Mouse (Mus musculus): ENCODE data around the gene Rtn4ip1.
"Not testable (repeated sequence)": the region's sequence is repeated elsewhere in the genome, so short reads cannot be mapped to it uniquely, and the experiment has no call there.

Gene Rtn4ip1

DNA sequence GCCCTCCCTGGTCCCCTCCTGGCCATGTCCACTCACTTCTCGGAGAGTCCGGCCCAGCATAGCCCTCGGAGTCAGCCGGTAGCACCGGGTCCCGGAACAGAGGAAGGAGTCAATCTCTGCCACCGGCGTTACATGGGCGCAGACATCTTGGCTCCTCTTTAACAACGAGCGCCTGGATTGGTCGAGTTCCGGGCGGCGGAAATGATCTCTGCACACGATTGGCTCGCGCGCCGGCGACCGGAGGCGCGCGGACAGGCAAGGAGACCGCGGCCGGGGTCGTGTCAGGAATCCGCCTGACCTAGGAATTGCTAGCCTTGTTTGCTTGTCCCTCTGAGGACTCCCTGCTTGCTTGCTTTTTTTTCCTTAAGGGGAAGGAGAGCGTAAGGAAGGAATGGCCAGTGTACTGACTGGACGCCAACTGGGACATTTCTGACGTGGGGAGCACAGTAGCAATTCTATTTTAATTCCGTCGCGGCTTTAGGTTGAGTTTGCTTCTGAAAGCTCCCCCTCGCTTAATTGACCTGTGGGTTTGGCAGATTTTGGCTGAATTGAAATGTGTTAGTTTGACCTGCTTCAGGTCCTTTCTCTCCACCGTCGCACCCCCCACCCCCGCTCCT is at the start of gene Rtn4ip1, which contains the start of gene Qrsl1:
Gene Rtn4ip1 (plus strand): TSS at position 230 of the 617 bp plus-strand sequence.
Gene Qrsl1 (minus strand): TSS at position 168 of the 617 bp plus-strand sequence.
- DNase-seq, result peak; percentile 93

DNA sequence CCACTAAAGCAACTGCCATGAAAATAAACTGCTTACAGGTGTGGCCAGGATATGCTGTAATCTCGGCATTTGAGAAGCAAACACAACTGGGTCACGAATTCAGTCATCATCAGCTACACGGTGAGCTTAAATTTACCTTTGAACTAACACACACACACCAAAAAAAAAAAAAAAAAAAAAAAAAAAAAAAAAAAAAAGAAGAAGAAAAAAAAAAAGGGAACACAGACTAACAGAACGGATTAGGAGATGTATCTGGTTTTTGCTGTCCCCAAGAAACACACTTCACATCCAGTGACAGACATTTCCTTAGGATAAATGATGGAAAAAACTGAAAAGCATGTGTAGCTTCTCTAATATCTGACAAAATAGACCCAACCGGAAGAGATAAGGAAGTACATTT is 49.7 kb upstream of the Rtn4ip1 start:
- DNase-seq, result no peak

DNA sequence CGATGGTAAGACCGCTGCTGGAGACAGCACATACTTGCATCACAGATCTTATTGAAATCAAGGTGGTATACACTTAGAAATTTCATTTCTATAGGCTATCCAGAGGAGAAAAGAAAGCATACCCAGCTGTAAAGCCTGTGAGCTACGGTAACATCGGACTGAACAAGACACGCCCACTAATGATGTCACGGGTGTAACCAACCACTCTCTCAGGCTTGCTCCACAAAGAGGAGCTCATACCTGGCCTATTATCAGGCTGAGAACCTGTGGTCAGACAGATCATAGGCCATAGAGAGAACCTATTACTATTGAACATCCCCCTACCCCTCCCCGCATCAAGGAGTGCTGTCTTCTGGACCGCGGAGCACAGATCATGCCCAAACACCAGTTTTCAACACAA is 45.7 kb upstream of the Rtn4ip1 start:
- DNase-seq, result no peak

DNA sequence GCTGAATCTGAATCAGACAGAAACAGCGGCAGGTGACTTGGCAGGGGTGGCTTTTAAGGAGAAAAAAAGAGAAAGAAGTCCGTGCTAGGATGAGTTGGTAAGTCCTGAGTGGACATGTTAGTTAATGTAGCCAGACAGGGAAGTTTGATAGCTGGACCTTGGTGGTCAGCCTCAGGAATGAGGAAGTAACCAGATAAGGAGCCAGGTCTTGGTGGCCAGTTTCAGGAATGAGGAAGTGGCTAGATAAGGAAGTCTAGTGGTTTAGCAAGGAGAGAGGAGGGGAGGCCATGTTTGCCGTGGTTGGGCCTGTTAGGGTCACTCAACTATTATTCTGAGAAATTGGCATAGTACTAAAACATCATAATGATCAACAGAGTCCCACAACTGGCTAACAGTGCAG is 45.3 kb upstream of the Rtn4ip1 start:
- DNase-seq, result no peak

DNA sequence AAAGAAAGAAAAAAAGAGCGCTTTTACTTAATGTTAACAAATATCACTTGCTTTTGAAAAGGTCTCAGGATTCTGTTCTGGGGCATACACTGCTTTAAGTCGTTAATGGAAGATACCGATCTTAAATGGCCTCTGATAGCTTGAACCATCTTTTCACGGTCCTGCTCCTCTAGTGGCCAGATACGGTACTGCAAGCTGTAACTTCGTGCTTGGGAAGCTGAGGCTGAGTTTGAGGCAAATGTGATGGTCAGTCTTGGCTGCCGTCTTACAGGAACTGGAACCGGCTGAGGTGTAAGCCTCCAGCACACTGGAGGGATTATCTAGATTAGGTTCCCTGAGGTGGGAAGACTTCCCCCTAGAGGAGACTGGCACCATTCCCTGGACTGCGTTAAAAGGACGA is 30.9 kb upstream of the Rtn4ip1 start:
- no peak for DNase-seq

DNA sequence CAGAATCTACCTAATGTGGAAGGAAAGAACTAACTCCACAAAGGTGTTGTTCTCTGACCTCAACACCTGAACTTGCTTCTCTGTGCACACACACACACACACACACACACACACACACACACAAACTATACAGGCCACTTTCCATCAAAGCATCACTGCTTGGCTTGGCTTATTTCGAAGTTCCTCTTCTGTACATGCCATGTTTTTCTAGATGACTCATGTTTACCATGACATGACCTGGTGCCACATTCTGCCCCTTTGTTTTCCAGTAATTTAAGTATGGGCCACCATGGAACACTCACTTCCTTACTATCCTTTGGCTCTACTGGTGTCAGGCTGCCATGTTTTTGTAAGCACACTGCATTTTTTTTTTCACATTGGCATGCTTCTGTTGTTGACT is 30.1 kb upstream of the Rtn4ip1 start:
- DNase-seq, result no peak

DNA sequence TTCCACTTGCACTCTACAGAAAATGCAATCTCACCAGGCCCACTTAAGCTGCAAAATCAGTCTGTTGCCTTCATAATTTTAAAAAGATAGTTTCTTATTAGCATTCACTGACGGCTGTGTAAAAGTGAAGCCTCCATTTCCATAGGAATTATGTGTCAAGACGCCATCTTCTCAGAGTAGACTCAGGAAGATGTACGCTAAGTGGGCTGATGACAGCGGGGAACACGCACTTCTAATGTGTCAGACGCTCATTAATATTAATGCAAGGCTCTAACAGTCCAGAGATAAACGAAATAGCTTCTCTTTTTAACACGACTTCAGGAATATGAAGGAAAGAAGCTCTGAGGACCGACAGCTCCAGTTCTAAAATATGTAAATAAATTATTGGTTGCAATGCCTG is 13.9 kb upstream of the Rtn4ip1 start:
- no peak for DNase-seq

DNA sequence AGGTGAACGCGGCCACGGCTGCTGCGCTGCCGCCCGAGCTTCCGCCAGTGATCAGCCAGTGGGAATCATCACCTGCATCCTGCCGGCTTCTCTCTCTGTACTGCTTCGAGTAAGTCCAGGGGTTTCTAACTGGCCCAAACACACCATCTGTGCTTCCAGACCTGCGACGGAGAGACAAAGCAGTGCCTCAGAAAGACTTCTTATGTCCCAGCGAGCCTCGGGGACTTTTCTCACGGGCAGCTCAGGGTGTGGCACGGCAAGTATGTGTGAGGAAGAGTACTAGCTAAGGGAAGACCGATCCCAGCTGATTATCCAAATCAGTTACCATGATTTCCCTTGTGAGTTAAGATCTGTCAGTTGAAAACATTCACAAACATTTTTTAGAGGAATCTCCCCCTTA is 12.6 kb upstream of the Rtn4ip1 start:
- no peak for DNase-seq

DNA sequence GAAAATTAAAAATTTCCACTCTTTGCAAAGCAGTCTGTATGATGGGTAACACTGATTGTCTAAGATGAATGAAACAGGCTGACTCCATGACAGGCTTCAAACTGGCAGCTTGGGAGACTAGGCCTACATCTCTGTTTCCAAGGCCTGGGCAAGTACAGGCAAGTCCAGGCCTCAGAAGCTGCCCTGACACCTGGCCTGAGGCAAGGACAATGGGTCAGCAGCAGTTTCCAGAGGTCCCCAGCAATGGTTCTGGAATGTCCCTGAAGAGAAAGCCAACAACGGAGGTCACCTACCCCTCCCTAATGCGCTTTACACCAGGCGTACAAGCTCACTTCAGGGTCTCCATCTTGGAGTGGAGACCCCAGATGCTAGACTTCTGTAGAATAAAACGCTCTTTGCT is 8.6 kb upstream of the Rtn4ip1 start:
- DNase-seq, result no peak

DNA sequence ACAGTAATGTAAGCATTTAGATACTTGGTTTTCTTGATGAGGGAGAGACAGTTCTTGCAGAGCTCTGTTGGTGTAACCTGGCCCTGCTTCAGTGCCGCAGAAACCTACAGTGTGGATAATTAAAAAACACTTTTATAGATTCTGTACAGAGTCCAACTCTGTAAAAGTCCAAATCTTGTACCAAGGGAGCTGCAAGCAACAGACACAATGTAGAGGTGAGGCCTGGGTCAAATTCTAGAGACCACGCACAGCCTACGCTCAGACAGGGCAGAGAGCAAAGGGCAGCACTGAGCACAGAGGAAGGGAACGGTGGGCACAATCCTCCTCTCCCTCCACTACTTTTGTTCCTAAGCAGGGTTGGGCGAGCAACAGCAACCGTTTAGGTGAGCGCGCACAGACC is 5.5 kb upstream of the Rtn4ip1 start:
- DNase-seq, result no peak

DNA sequence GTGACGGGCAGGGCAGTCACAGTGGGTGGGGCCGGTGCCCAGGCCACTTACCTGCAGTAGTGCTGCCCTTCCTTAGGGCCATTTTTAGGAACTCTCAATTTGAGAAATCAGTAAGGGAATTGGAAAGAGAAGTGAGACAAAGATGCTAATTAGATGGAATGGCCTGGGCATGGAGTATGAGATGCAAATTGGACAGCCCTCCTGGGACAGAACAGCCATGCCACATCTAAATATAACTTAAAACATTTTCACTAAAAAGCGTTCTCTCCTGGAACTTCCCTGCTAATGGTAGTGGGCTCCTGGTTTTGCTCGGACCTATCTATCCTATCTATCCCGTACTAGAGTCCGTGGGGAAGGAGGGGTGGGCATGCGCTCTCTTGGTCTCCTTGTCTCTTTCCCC is 3.3 kb upstream of the Rtn4ip1 start:
- no peak for DNase-seq

DNA sequence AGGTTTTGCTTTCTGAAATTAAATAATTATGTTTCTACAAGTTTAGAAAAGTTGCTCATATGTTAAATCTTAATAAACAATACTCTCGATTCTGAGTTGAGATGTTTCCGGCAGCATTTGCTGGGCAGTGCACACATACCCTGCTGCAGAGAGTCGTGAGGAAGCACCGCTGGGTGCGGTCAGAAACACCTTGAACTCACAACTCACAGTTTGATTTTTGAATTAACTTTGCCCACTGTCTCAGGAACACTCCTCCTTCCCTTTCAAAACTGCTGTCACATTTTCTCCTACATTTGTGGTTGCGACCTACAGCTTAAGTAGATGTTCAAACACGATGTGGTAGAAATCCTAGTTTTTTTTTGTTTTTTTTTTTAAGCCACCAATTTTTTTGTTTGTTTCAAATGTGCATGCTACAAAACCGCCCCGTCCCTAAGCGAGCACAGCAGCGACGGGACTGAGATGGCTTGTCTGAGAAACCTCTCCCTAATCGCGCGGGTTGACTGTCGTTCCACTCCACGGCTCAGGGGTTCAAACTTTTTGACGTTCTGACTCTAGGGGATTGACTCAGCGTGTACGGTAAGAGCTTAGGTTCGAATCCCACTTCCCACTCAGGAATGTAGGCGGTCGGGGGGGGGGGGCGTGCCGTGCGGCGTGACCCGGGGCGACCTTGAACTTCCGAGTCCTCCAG is 580 bp upstream of the Rtn4ip1 start:
- peak; percentile 8 for DNase-seq

DNA sequence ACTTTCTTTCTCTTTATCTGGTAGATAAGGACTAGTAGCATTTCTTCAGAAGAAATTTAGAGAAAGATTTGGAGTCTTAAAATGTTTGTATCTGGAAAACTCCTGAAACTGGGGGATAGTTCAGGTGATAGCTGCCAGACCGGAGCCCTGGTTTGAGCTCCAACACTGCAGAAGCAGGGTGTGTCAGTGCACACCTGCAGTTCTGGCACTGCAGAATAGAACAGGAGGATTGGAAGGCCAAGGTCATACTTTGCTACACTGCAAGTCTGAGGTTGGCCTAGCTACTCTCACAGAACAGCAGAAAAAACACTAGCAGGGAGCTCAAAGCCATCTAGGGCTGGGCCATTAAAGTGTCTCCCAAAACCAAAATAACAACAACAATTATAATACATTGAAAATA is 3.0 kb downstream of the Rtn4ip1 start:
- DNase-seq, result no peak

DNA sequence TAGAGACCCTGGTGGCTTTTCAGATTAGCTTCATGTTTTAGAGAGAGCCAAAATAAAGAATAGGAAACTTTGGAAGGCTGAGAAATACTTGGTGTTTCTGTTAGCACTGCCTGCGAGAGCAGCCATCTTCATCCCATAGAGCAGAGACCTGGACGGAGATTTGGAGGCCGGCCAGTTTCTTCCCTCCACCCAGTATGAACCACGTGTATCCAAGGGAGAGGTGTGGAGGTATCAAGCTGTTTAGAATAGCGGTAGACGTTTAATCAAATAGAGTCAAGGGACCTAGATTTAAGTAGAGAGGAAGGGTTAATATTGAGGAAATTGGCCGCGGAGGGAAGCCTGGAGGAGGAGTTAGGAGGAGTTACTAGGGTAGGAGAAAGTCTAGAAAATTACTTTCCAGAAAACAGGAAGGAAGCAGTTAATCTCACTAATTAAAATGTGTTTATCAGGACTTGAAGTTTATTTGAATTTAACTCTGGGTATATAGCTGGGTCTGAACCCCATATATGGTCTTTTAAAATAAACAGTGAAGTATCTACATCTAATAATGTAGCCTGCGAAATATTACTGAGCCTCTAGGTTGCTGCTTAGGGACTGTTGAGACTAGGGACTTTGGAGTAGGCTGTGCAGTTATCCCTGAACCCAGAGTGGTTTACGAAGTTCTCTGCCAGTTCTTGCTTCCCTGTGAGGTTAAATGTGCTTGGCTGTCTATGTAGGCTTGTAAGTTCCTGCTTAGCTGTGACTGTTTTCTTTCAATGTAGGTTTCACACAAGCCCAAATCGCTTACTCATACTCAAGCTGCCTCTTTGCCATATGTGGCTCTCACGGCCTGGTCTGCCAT is 8.6 kb downstream of the Rtn4ip1 start:
- no peak for DNase-seq

DNA sequence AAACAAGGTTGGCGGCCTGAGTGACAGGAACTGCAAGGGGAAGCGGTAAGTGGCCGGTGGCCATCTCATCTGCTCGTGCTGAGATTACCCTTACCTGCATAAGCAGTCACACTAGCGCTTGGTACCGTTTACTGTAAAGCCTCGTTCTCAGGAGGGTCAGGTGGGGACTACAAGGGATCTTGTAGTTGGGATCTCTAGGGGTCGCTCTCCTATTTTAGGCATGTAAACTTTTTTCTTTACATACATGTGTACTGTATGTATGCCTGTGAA is 9.2 kb downstream of the Rtn4ip1 start:
- DNase-seq, result no peak

DNA sequence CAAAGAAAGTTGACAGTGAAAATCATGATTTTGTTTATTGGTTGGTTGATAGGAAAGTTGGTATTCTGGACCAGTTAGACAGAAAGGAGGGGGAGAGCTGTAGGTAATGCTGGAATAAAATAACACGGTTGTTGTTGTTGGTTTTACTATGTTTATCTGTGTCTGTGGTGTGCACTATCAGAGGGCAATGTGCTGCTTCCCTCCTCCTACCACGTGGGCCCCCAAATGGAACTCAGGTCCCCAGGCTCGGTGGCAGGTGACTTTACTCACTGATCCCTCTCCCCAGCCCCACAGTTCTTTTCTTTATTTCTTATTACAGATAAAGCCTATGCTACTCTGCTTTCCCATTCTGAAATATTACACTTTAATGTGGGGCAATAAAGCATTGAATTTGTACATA is 10.6 kb downstream of the Rtn4ip1 start:
- DNase-seq, result no peak

DNA sequence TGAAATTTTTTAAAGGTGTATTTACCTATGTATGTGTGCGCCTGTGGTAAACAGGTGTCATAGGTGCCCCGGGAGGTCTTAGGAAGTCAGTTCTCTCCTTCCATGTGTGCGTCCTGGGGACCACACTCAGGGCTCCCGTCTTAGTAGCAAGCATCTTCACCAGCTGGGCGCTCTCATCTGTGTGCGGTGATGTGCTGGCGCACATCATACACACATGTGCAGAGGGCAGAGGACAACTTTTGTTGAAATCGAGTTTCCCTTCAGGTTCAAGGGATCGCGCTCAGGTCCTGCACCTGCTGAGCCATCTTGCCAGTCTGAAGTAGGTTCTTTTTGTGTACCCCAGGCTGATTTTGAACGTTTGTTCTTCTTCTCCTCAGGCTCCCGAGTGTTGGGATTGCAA is 14.6 kb downstream of the Rtn4ip1 start:
- DNase-seq, result no peak

DNA sequence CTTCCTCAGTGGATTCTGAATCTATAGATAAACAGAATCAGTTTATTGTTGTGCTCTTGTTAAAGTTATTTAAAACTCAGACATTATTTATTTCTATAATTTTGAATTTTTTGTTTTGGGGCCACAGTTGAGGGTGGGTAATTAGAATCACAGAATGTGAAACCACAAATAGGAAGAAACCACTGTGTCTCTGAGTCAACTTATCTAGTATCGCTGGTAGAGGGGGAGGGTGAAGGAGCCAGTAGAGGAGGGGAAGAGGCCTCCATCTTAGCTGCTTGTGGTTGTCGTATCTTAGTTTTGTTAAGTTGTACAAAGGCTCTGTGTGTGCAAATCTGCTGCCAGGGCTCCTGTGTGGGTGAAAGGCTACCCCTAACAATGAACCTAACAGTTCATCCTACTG is 15.1 kb downstream of the Rtn4ip1 start:
- DNase-seq, result no peak

DNA sequence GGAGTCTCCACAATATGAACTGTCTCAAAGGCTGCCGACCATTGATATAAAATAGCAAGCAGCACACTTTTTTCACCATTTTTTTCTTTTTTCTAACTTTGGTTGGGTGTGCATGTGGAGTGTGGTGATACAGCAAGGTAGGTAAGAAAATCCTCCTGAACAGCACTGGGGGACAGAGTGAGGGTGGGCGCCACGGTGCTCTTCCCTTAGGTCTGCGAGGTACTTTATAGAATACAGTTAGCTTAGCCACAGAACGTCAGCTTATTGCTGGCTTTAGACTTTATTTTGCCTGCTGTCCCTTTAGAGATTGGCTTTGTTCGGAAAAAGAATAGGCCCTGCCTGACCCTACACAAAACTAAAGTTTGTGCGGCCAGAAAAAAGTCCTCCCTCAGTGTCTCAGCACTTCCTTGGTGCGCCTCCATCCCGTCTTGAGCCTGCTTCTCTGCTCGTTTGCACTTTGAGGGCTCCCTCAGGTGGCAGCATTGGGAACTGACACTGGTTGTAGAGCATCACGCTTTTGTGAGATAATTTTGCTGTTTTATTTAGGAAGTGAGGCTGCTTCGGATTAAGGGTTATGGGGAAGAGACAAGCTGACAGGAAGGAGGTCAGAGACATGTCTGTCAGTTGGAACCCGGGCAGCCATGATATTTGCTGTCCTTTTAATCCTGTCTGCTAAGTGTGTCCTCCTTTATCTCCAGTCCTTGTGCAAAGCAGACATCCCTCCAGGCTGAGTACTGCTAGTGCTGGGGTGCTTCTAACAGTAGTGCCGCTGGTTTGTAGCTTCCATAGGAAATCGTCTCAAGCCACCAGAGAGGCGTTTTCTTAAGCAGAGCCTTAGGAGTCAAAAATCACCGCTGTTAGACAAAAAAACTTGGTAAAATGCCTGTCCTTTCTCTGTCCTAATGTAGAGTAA is 17.3 kb downstream of the Rtn4ip1 start:
- peak; percentile 22 for DNase-seq

DNA sequence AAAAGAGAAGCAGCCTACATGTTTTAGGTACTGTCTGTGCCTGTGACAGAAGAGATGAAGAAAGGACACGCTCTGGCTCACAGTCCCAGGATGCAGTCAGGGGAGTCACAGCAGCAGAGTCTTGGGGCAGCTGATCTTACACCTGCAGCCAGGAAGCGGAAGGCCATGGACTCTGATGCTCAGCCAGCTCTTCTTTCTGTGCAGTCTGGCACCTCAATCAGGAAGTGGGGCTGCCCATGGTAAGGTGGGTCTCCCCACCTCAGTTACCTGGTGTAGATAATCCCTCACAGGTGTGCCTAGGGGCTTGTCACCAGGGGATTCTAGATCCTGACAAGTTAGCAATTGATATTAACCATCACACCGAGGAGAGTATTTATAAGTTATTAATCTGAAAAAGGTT is 21.5 kb downstream of the Rtn4ip1 start:
- DNase-seq, result no peak

DNA sequence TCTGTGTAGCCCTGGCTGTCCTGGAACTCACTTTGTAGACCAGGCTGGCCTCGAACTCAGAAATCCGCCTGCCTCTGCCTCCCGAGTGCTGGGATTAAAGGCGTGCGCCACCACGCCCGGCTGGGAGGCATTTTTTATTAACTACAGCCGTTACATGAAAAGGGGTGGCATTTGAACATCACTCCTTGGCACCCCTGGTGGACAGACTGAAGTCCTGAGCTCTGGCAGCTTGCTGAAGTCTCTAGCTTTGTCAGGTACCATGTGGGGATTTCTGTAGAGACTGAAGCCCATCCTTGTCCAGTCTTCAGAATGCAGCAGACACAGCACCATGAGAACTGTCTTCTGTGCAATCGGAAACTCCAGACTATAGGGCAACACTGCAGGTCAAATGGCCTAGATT is 24.2 kb downstream of the Rtn4ip1 start:
- DNase-seq, result not testable (repeated sequence)

DNA sequence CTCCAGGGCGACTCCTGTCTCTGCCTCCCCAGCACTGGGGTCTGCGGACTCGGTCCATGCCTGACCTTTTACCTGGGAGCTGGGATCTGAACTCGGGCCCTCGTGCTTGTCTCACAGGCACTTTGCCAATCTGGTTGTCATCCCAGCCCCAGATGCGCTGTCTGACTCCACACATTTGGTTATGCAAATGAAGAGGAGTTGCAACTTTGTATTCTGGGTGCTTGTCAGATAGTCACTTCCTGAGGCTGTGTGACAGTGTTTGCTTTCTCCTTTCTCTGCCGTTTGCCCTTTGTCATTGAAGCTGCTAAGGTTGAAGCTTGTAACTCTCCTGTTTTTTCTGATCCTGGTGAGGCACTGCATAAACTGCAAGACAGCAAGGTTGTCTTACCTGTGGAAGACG is 26.1 kb downstream of the Rtn4ip1 start:
- no peak for DNase-seq

DNA sequence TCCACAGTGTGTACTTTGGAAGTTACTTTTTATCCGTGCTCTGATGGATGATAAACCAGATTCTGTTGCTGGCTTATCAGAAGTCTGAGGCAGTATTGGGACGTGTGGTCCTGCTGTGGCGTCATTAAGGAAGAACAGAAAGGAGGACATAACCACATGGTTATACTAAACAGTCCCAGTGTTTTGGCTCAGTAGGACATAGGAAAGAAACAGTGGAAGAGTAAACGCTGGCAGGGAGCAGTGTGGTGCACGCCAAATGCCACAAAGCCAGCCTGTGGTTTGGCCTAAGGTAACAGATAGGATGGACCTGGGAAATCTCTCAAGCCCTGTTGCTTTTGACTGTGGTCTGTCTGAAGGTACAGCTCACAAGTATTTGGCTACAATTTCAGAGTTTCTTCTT is 27.0 kb downstream of the Rtn4ip1 start:
- peak; percentile 27 for DNase-seq
